Mouse (Mus musculus) lung, postnatal 25 days (tissue): ENCODE measurements around the gene Cep295.
"Not testable (repeated sequence)": the region's sequence is repeated elsewhere in the genome, so short reads cannot be mapped to it uniquely, and the experiment has no call there.

Experiments used
- DNase-seq: peaks from one replicate; pipeline ENCODE4 v3.0.0; 2022; ENCODE audit warnings: low spot score

Gene Cep295

DNA sequence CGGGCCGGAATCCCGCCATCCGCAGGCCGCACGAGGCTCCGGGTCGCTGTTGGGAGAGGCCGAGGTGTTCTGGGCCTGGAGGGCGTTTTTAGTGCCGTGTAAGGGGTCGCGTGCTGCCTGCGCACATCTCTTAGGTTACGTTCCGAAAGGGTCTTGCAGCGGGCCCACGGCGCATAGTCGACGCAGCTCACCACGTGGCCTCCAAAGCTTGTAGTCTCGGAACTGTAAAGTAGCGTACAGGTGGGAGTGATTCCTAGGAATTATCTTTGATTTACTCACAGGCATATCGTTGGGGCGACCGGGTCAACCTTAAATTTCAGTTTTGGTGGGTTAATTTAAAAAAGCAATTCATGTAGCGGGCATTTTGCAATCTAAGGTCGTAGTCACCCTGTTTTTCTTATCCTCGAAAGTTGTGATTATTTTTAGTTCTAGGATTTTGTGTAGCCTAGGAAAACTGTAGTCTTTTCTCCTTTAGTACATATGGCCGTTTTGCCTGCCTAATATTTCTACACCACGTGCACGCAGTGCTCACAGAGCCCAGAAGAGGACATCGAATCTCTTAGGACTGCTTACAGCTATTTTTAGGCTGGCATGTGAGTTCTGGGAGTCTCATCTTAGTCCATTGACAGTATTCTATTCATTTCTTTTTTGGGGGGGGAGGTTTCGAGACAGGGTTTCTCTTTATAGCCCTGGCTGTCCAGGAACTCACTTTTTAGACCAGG lies 51.0 kb downstream of the Cep295 start, which contains the start of gene 4931406C07Rik:
4931406C07Rik (minus strand) TSS at position 51 of the 722 bp plus-strand sequence.
- no peak for DNase-seq

DNA sequence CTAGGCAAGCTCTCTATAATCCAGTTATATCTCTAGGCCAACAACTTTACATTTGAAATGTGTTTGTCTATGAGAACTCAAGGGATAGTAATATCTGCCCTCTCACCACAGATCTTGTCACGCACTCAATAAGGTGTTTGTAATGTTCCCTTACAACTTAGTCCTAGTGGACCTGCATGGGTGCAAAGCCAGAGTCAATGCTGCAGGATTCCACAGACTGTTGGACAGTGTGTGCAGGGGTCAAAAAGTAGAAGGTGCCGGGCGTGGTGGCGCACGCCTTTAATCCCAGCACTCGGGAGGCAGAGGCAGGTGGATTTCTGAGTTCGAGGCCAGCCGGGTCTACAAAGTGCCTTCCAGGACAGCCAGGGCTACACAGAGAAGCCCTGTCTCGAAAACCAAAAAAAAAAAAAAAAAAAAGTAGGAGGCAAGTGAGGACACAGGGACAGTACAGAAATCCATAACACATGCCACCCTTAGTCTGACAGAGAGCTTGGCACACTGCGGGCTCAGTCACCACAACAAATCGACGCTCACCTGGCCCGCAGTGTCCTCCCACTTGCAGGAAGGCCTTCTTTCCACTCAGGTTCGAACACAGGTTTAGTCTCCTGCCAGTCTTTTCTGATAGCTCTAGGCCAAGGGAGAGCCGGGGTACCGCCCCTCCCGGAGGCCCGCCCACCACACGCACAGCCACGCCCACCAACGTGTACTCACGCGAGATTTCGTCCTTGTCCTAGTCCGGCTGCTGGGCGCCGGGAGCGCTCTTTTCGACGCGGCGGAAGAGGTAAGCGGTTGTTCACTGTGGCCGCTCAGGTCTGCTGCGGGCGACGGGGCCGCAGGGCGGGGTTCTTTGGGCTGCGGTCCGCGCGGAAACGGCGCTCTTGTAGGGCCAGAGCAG lies 51.8 kb downstream of the Cep295 start, which contains the start of gene Taf1d:
Taf1d (plus strand) TSS at position 712 of the 895 bp plus-strand sequence.
- peak; percentile 98 for DNase-seq

DNA sequence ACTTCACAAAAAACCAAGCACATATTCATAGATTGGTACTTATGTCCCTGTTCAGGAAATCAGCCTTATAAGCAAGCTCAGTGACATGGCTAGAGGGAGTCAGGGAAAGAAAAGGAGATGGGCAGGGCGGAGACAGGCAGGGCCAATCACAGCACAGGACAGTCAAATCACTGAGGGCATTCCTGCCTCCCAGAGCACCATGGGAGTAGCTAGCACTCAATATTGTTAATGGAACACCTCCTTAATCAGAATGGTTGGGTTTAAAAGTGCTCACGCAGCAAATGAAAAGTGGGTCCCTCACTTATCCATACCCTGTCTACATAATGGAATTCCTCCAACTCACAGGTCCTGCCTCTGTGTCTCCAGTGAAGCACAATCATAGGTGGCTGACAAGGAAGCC lies 54.7 kb downstream of the Cep295 start:
- DNase-seq = no peak

DNA sequence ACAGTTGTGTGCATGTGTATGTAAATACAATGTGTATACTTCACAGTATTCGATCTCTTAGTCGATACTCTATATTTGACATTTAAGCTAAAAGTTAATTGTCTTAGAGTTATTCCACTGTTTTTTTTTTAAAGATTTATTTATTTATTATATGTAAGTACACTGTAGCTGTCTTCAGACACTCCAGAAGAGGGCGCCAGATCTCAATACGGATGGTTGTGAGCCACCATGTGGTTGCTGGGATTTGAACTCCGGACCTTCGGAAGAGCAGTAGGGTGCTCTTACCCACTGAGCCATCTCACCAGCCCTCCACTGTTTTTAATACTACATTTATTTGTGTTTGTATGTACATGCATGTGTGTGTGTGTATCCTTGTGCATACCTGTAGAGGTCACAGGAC lies 55.6 kb downstream of the Cep295 start:
- not testable (repeated sequence) for DNase-seq

DNA sequence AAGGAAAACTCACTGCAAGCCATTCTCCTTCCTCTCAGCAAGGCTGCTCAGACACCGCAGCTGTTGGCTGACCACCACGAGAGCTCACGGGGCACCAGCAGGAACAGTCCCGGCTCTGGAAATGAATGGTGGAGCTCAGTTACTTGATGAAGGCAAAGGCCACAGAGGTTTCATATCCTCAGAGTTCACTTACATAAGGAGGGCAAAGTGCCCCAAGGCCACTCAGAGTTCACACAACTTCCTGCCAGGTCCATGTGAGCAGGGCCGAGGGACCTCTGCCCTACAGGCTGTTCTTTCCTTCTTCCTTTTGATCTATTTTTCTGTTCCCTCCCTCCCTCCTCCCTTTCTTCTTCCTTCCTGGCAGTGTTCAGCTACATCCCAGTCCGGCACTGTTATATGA lies 56.2 kb downstream of the Cep295 start:
- DNase-seq = peak; percentile 70

DNA sequence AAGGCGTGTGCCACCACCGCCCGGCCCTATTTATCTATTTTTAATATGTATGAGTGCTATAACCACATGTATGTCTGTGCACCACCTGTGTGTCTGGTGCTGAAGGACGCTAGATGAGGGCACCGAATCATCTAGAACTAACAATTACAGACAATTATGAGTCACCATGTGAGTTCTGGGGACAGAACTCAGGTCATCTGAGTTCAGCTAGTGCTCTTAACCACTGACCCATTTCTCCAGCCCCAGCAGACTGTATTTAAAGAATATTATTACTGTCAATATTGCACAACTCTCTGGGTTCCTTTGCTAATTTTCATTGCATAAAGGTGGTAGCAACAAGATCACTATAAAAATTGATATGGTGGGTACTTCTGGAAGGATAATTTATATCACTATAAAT lies 57.5 kb downstream of the Cep295 start:
- no peak for DNase-seq

DNA sequence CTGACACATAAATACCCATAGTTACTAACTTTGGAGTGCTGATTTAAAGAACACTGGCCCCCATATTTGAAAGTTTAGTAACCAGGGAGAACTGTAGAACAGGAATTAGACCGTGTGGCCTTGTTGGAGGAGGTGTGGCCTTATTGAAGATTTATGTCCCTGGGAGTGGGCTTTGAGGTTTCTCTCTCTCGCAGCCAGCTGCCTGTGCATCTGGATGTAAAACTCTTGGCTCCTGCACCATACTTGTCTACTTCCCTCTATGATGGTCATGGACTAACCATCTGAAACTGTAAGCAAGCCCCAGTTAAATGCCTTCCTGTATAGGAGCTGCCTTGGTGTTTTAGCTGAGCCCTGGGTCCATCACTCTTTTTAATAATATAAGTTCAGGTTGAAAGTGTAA lies 59.1 kb downstream of the Cep295 start:
- DNase-seq = no peak

DNA sequence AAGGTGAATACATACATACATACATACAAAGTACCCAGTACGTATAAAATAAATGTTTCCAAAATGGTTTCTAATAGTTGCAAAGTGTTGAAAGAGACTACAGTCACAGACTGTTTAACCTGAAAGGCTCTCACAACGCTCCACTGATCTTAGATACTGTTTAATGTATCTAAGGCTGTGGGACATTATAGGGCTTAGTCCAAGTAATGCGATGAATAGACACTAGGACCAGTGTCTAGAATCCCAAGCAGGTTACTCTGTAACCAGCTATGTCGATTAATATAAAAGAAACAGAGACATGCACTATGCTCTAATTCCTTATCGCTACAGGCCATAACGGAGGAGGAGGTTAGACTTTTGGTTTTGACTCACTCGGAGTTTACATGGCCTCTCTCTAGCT lies 60.5 kb downstream of the Cep295 start:
- DNase-seq = no peak

DNA sequence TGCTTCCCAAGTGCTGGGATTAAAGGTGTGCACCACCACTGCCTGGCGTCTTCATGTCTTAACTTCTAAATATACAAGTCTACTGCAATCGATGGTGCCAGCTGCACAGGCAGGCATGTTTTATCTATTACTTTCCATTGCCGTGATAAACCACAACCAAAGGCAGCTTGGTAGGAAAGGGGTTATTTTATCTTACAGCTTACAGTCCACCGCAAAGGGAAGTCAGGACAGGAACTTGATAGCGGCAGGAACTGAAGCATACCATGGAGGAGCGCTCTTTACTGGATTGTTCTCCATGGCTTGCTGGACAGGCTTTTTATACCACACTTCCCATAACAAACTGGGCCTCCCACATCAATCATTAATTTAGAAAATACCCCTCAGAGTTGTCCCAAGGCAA lies 68.3 kb downstream of the Cep295 start:
- DNase-seq = no peak

DNA sequence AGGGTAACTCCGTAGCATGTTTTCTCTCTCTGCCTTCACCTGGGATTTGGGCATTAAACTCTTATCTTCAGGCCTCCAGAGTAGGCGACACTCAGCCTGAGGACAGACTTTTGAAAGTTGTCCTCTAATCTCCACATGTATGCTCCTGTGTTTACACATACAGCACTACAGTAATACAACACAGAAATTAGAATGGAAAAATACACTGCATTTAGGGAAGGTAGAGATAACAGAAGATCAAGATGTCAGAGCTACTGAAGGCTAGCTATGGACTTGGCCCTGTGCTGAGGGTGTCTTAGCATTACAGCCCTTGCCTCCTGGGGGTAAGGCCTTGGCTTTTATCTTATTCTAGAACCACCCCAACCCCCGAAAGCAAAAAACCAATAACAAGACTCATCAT lies 69.2 kb downstream of the Cep295 start:
- no peak for DNase-seq

DNA sequence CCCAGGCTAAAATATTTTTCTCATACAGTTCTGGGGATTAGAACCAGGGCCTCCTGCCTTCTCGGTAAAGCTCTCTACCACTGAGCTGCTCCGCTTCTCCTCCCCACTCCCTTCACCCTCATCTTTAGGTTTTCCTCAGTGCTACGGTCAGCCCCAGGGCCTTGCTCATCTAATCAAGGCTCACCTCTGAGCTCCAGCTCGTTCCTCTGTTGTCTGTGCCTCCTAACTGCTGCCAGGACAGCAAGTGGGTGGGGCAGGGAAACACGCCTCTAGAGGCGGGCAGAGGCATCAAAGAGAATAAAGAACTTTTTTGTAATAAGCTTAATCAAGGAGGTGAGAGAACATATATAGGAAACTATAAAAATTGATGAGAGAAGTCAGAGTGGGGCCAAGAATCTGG lies 69.7 kb downstream of the Cep295 start:
- DNase-seq = no peak

DNA sequence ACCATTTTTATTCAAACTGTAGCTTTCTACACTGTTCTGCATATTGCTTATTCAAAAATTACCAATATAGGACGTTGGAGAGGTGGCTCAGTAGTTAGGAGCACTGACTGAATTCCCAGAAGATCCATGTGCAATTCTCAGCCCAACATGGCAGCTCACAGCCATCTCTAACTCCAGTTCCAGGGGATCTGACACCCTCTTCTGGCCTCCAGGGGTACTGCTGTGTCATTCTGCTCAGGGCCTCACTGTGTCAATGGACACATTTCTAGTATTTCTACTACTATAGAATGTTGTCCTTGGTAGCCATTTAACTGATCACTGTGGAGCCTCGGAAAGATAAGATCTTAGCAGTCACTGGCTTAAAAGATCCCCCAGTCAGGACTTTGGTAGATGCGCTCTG lies 72.1 kb downstream of the Cep295 start:
- DNase-seq = no peak

DNA sequence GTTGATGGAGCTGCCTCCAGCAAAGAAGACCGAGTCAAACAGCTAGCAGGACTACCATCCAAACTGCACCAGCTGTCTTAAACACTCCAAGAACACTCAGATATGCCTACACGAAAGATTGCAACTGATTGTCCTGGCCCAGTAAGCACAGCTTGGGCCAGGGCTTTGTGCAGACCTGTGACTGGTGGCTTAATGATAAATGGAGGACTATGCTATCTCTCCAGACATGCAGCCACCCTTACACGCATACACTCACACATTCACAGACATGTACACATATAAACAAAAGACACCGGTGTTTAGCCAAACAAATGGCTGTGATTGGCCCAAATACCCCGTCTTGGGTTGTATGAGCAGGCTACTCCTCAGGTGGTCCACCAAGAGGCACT lies 77.1 kb downstream of the Cep295 start:
- no peak for DNase-seq

DNA sequence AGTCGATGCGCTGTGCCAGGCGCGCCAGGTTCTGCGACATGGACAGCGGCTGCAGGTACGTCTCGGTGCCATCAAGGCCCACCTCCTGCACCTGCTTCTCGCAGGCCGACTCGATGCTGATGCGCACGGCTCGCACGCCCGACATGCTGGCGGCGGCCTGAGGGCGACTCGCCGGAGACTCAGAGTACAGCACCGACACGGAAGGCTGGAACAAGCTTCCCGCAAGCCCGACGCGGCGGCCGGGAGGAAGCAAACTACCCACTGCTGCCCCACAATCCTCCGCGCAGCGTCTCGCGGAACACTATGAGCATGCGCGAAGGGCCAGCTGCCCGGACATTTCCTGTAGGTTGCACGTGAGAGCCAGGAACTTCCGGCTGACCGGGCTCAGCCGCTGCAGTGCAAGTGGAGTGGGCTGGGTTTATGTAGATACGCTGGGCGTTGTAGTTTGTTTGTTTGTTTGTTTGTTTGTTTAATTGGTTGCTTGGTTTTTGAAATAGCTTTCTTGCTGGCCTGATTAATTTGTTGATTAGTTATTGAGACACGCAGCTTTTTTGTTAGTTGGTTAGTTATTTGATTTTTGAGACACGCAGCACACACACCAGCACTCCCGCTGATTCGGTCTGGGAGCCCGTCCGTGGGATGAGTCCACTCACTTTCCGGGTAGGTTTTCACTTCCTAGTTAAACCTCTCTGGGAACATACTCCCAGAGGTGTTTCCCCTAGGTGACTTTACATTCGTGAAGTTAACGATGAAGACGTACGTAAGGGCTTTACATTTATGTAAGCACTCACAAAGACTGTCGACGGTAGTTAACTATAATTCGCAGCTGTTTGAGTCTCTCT lies 77.7 kb downstream of the Cep295 start, which contains the start of gene Med17:
Med17 (minus strand) TSS at position 283 of the 842 bp plus-strand sequence.
- peak; percentile 94 for DNase-seq

DNA sequence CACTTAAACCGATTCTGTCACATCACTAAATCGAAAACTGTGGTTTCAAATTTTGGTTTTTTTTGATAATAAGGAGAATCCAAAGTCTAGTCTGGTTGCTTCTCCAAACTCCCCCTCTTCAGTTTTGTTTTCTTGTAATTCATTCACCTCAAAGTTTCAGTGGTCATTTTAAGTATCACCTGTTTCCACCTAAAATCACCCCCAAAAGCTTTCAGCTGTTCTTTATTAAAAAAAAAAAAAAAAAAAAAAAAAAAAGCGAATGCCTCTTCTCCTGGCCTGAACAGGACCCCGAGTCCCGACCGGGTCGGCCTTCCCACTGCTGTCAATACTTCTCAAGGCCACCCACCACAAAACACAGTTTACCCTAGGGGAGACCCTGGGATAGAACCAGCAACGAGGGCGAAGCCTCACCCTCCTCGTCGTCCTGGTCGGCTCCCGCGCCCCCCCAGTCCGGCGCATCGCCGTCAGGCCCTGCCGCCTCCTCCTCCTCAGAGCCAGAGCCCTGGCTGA lies 78.4 kb downstream of the Cep295 start:
- DNase-seq = no peak

DNA sequence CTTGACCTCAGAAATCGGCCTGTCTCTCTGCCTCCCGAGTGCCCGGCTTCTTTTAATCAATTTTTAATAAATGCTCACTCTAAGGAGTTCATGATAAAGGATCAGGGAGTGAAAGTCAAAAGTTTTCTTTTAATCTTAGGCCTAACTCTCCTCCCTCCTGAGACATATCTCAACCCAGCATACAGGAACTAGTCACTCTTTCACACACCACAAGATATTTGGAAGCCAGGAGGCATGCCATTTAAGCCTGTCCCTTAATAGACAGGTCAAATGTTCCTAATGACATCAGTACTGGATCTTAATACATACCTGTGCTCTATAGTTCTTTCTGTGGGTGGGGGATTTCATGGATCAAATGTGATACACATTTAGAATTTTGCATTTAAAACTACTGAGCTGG lies 79.2 kb downstream of the Cep295 start:
- no peak for DNase-seq

DNA sequence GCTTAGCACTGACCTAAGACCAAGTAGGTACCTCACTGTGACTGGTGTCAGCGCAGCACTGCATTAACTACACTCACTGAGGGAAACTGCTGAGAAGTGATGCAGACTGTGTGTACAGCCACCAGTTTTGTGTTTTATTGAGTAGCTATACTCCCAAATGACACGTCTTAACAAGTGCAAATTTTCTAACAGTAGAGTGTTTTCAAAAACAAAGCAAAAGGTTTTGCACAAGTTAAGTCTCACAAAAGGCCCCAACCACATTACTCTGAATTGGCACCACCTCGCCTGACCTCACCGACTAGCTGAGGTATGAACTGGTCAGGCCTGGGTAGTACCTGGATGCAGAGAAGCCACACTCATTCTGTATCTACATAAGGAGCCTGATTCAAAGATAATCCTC lies 80.7 kb downstream of the Cep295 start:
- DNase-seq = no peak

DNA sequence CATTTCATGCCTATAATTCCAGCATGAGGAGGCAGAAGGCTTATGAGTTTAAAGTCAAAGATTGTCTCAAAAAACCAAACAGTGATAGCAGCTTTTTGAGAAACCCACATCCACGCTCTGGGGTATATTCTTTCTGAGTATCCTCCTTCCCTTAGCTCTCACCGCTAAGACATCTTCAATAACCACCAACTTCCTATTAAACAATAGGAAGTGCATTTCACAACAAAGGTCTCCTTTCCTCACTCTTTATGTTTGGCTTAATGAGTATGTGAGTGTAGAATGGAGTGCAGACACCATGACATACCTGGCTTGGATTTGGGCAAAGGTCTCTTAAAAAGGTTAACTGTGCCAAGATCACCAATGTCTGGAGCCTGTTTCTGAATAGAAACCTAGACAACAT lies 83.6 kb downstream of the Cep295 start:
- DNase-seq = no peak
